Mouse (Mus musculus) stomach, embryonic 16.5 days (tissue): ENCODE results near the gene Stap2. TPM values are rescaled to one million over a fixed set of nuclear protein-coding genes. Genes with fewer than 3 reads are reported as not detected.
A peak's percentile ranks its signal among the peaks of the same experiment; 100 is the strongest.

Experiments
- ATAC-seq: fragments of 200-750 bp; cut with Nextera tagmentation; 2 replicates; pipeline ENCODE4 v1.8.0; 2017; ENCODE audit warnings: moderate number of reproducible peaks, moderate TSS enrichment; ENCODE audit not compliant: insufficient read depth, low FRiP score
- H3K27ac ChIP-seq: fragments of 300-500 bp; sonication (generic); 2 replicates; pipeline ENCODE4 v1.5.1; 2014; ENCODE audit warnings: low read length
- H3K27me3 ChIP-seq: fragments of 300-500 bp; sonication (generic); 2 replicates; pipeline ENCODE4 v1.6.1; 2014; ENCODE audit warnings: low read length, control low read depth, mixed read lengths; ENCODE audit not compliant: control insufficient read depth, insufficient read depth
- H3K36me3 ChIP-seq: fragments of 300-500 bp; sonication (generic); 2 replicates; pipeline ENCODE4 v1.6.1; 2014; ENCODE audit warnings: low read length; ENCODE audit not compliant: control insufficient read depth, insufficient read depth
- H3K4me1 ChIP-seq: fragments of 300-500 bp; sonication (generic); 2 replicates; pipeline ENCODE4 v1.6.1; 2014; ENCODE audit warnings: low read length, control low read depth, mixed read lengths; ENCODE audit not compliant: control insufficient read depth, insufficient read depth
- H3K4me2 ChIP-seq: fragments of 300-500 bp; sonication (generic); 2 replicates; pipeline ENCODE4 v1.6.1; 2014; ENCODE audit warnings: low read depth, low read length, mixed read lengths
- H3K4me3 ChIP-seq: fragments of 300-500 bp; sonication (generic); replicated peaks from 2 replicates; pipeline ENCODE4 v1.5.1; 2014; ENCODE audit warnings: mild to moderate bottlenecking, low read length
- H3K9ac ChIP-seq: fragments of 300-500 bp; sonication (generic); 2 replicates; pipeline ENCODE4 v1.6.1; 2014; ENCODE audit warnings: low read length
- H3K9me3 ChIP-seq: fragments of 300-500 bp; sonication (generic); replicated peaks from 2 replicates; pipeline ENCODE4 v1.6.1; 2016; ENCODE audit warnings: low read length, control low read depth; ENCODE audit not compliant: control insufficient read depth
- WGBS: fragments of 180-500 bp; shearing (Covaris S2); extraction: QIAGEN DNeasy Blood & Tissue Kit; methylation state at CpG from one replicate; pipeline ENCODE4 v1.1.7; 2014; 5-methylcytosine and 5-hydroxymethylcytosine counted together
- polyA plus RNA-seq: library from polyadenylated mRNA; unstranded; fragments of >200 nt; fragmentation: Nextera tagmentation; extraction: Ambion mirVana; gene quantifications from 2 replicates; pipeline ENCODE4 v1.2.1, GENCODE M21; 2015

Gene Stap2
- polyA plus RNA-seq, 1 experiment from 2014 or later, result 41.2 TPM

DNA sequence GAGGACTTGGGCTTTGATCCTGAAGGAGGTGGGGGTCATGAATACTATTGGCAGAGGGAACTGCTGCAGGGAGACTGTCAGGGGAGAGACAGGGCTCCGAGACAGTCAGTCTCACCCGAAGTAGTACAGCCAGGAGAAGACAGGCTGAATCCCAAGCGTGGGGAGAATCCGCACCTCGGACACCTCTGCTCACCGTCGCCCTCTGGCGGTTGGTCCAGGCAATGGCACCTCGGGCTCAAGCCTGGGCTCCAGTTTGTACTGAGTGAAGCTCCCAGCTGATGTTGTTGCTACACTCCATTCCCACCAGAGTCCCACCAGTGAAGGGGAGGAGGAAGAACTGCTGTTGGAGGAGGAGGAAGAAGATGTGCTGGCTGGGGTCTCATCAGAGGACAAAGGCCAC, 5.3 kb upstream of the Stap2 start:
- H3K4me1 ChIP-seq, result peaks cover 21% of the 10 kb centered on the region
- H3K9ac ChIP-seq, result peak overlapping the region; percentile 82
- no peaks in the 10 kb centered on the region for H3K9me3 ChIP-seq
- peak overlapping the region; percentile 86; the same call in 1 of the 2 replicates for H3K4me3 ChIP-seq
- H3K27ac ChIP-seq, result no peak overlapping the region
- WGBS, result 16% methylated on average over 9 of the region's 9 CpGs
- no peaks in the 10 kb centered on the region for H3K27me3 ChIP-seq
- no peak for ATAC-seq
- peaks cover 22% of the 10 kb centered on the region for H3K36me3 ChIP-seq
- peak overlapping the region; percentile 100 for H3K4me2 ChIP-seq

DNA sequence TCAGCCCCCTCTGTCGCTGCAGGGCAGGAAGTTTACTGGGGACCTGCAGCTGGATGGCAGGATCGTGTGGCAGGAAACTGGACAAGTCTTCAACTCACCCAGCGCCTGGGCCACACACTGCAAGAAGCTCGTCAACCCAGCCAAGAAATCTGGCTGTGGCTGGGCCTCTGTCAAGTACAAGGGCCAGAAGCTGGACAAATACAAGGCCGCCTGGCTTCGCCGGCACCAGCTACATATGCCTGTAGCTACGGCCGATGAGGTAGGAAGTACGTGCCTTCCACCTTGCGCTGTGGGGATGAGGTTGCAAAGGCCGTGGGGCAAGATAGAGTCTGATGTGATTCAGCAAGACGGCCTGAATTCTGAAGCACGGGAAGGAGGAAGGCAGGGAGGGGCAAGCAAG, 4.9 kb upstream of the Stap2 start:
- Histone ChIP-seq H3K27ac (no peak overlapping the region), H3K9ac (peak overlapping the region; percentile 82), H3K4me1 (peaks cover 21% of the 10 kb centered on the region), H3K9me3 (no peaks in the 10 kb centered on the region), H3K4me2 (peak overlapping the region; percentile 100), H3K4me3 (peak overlapping the region; percentile 86), H3K27me3 (no peaks in the 10 kb centered on the region), H3K36me3 (peaks cover 19% of the 10 kb centered on the region)
- 62% methylated on average over 14 of the region's 14 CpGs for WGBS
- no peak for ATAC-seq

DNA sequence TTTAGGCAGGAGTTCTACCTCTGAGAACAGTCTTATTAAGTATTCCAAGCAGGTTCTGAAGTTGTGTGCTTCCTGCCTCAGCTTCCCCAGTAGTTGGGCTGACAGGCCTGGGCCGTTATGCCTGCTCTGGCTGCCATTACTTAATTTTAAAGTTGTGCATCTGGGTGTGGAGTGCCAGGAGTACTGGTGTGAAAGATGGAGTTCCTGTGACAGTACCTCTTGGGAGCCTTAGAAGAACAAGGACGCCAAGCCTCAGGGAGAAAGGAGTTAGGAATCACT, 4.5 kb upstream of the Stap2 start:
- Histone ChIP-seq H3K27me3 (no peaks in the 10 kb centered on the region), H3K27ac (no peak overlapping the region), H3K36me3 (peaks cover 19% of the 10 kb centered on the region), H3K4me2 (peak overlapping the region; percentile 100), H3K4me3 (peak overlapping the region; percentile 86), H3K4me1 (peaks cover 21% of the 10 kb centered on the region), H3K9me3 (no peaks in the 10 kb centered on the region), H3K9ac (peak overlapping the region; percentile 82)
- WGBS, result 38% methylated on average over 2 of the region's 2 CpGs
- no peak for ATAC-seq

DNA sequence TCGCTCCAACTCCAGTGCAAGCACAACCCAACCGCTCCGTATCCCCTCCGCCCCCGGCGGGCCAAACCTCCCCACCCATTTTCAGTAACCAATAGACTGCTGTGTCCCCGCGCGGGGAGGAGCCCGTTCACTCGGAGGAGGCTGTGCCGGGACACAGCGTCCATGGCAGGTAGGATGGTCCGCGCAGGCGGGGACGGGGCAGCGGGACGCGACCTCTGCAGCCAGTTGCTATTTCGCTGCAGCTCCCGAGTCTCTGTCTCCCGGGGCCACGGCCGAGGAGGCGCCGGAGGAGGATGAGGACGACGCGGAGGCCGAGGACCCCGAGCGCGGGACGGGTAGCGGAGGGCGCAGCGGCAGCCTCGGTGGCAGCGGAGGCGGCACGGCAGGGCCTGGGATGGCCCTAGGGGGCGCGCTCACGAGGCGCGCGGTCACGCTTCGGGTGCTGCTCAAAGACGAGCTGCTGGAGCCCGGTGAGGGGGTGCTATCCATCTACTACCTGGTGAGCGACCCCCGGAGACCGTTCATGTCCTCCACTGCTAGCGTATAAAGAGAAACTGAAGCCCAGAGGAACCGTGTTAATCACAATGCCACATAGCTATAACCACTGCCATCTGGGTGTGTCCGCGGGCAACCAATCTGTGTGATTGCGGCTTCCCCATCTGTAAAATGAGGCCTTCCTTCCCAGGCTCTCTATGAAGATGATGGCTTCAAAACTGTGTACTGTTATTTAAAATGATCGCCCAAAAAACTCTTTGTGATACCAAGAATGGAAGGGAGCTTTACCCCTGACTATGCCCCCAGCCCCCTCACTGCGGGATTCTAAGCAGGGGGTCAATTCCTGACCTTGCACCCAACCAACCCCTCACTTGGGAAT, 3.9 kb upstream of the Stap2 start:
- H3K4me2 ChIP-seq, result peak overlapping the region; percentile 100
- H3K9ac ChIP-seq, result peak overlapping the region; percentile 82
- peaks cover 19% of the 10 kb centered on the region for H3K36me3 ChIP-seq
- H3K4me3 ChIP-seq, result peak overlapping the region; percentile 86
- H3K27me3 ChIP-seq, result no peaks in the 10 kb centered on the region
- H3K27ac ChIP-seq, result peak overlapping the region; percentile 96
- ATAC-seq, result peak; percentile 92
- 1% methylated on average over 62 of the region's 62 CpGs for WGBS
- peaks cover 21% of the 10 kb centered on the region for H3K4me1 ChIP-seq
- H3K9me3 ChIP-seq, result no peaks in the 10 kb centered on the region

DNA sequence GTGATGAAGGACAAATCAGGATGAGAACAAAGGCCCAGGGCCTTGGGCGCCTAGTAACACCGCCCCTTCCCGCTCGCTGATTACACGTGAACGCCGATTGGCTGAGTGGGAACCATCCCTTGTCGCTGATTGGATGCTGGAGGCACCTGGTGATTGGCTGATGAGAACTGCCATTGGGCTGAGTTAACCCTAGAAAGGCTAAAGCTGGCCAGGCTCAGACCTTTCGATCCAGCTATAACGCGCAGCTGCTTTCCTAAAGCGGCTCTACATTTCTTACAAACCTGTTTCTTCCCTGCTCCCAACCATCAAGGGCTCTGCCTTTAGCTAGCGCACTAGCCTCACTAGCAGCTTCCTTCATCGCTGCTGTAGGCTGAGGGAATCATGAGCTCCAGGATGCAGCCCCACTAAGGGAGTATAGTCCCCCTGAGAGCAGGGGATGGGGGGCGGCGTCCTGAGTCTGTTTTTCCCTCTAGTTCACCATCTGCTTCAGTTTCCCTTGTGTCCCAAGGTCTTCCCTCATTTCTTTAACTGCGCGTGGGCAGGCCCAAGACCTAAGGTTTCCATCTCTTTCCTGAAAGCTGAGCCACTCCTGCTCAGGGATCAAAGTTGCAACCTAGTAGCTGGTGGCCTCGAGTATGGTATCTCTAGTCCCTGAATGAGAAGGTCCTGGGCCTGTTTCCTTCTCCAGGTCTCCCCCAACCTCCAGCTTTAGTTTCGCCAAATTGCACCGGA, 3.1 kb upstream of the Stap2 start:
- Histone ChIP-seq H3K27ac (peak overlapping the region; percentile 96), H3K27me3 (no peaks in the 10 kb centered on the region), H3K4me3 (peak overlapping the region; percentile 86), H3K4me1 (peaks cover 21% of the 10 kb centered on the region), H3K9me3 (no peaks in the 10 kb centered on the region), H3K36me3 (peaks cover 16% of the 10 kb centered on the region), H3K4me2 (peak overlapping the region; percentile 100), H3K9ac (peak overlapping the region; percentile 82)
- WGBS, result under 1% methylated on average over 21 of the region's 21 CpGs
- peak; percentile 92 for ATAC-seq

DNA sequence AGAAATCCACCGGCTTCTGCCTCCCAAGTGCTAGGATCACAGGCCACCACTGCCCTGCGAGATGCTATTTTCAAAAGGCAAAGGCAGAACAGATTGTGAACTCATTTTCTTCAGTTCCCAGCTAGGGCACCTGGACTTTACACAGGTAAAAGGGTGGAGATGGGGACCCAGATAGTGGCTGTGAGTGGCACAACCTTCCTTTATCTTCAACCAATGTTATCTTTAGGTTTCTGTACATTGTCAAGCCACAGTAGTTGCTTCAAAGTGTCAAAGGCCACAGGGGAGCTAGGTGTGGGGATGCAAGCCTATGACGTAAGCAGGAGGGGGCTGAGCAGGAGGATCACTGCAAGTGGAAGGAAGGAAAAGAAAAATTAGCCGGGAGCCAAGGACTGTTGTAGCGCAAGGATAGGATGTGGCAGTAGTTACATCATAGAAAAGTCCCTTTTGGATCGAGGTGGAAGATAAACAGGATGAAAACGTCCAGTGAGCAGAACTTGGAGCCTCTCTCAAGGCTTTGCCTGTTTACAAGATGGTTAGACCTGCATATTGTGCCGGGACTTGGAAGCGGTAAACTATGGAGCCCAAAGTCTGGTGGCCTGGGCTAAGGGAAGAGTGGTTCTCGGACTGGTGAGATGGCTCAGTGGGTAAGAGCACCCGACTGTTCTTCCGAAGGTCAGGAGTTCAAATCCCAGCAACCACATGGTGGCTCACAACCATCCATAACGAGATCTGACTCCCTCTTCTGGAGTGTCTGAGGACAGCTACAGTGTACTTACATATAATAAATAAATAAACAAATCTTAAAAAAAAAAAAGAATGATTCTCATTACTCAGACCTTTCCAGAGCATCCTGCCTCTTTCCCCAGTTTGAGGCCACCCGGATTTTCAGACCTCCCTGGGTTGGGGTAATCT, 2.3 kb upstream of the Stap2 start:
- ATAC-seq, result peak; percentile 2; the same call in 1 of the 2 replicates
- 22% methylated on average over 13 of the region's 14 CpGs for WGBS
- H3K4me1 ChIP-seq, result peaks cover 21% of the 10 kb centered on the region
- H3K36me3 ChIP-seq, result peaks cover 11% of the 10 kb centered on the region
- no peaks in the 10 kb centered on the region for H3K27me3 ChIP-seq
- peak overlapping the region; percentile 100 for H3K4me2 ChIP-seq
- H3K4me3 ChIP-seq, result peak overlapping the region; percentile 86
- peak overlapping the region; percentile 96 for H3K27ac ChIP-seq
- no peaks in the 10 kb centered on the region for H3K9me3 ChIP-seq
- H3K9ac ChIP-seq, result peak overlapping the region; percentile 58

DNA sequence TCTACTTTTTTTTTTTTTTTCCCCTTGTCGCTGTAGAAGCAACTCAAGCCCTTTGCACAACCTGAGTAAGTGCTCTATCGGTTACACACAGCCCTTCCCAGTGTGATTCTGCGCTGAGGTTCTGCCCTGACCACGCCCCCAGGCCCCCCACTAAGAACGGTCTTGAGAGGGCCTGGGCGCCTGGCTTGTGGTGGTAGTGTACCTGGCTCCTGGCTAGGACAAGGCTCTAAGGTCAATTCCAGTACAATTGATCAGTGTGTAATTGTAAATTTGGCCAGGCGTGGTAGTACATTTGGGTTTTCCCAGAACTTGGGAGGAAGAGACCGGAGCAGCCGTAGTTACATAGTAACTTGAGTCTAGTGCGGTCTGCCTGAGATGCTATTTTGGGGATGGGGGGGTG, 1.6 kb upstream of the Stap2 start:
- no peak overlapping the region for H3K4me3 ChIP-seq
- 50% methylated on average over 10 of the region's 10 CpGs for WGBS
- H3K27ac ChIP-seq, result 0 out of 2 replicates have a peak overlapping the region, but pooled peaks have one; percentile 96
- ATAC-seq, result no peak
- H3K27me3 ChIP-seq, result no peaks in the 10 kb centered on the region
- H3K9me3 ChIP-seq, result no peaks in the 10 kb centered on the region
- peaks cover 21% of the 10 kb centered on the region for H3K4me1 ChIP-seq
- no peak overlapping the region for H3K4me2 ChIP-seq
- peaks cover 8% of the 10 kb centered on the region for H3K36me3 ChIP-seq
- H3K9ac ChIP-seq, result no peak overlapping the region; the same call in 1 of the 2 replicates

DNA sequence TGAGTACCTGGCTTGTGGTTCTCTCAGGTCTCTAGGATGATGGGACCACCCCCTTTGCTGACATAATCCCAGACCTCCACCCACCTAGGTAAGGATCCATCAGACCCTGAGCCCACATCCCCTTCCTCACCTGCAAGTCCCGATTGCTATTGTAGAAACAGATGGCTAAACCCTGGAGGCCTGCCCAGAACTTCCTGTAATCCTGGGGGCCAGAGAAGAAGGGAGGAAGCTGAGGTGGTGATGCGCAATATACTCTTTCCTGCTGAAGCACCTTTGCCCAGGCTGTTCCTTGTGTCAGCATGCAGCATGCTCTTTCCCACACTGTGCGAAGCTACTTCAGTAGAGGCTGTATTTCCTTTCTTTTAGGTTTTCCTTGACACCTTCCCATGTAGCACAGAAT, 2.4 kb downstream of the Stap2 start:
- no peak overlapping the region for H3K27ac ChIP-seq
- no peaks in the 10 kb centered on the region; the same call in 1 of the 2 replicates for H3K27me3 ChIP-seq
- H3K36me3 ChIP-seq, result no peaks in the 10 kb centered on the region; the same call in 1 of the 2 replicates
- 71% methylated on average over 3 of the region's 3 CpGs for WGBS
- no peak overlapping the region for H3K4me2 ChIP-seq
- ATAC-seq, result no peak
- H3K4me3 ChIP-seq, result no peak overlapping the region
- H3K9me3 ChIP-seq, result no peaks in the 10 kb centered on the region
- H3K9ac ChIP-seq, result no peak overlapping the region
- H3K4me1 ChIP-seq, result peaks cover 7% of the 10 kb centered on the region
